Mouse (Mus musculus): ENCODE measurements around the gene Taf9b. TPM values are rescaled to one million over a fixed set of nuclear protein-coding genes. Genes with fewer than 3 reads are reported as not detected.

The Taf9b gene
- polyA plus RNA-seq, 1 experiment from 2014 or later = 2.4 TPM

DNA sequence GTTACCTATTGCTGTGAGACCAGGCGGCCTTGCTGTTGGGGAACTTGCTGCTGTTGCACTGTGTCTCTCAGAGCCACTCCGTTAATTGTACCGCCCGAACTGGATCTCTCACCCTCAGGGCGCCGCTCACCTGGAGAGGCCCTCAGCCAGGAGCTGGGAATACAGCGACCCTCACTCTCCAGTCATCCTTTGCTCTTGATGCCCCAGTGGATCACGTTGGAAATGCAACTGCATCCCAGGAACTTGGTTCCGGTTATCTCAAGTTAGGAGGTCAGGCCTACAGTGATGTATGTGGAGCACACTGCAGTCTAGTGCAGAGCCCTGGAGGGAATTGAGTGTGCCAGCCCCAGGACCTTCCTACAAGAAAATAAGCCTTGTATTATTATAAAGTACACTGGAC lies 44.6 kb downstream of the Taf9b start:
- ATAC-seq = no peak
- Histone ChIP-seq H3K27ac (ENCODE audit: low read depth) (no peak overlapping the region), H3K4me1 (ENCODE audit: insufficient read depth) (no peaks in the 10 kb centered on the region), H3K9ac (replicated peaks) (no peak overlapping the region), H3K4me2 (ENCODE audit: low read depth, low read length) (no peak overlapping the region), H3K36me3 (replicated peaks; ENCODE audit: insufficient read depth, low read length) (no peaks in the 10 kb centered on the region), H3K4me3 (ENCODE audit: low read depth, low read length) (no peak overlapping the region), H3K9me3 (ENCODE audit: low read length) (no peaks in the 10 kb centered on the region), H3K27me3 (ENCODE audit: insufficient read depth, low read length) (no peaks in the 10 kb centered on the region)
- no peak for DNase-seq
- TF ChIP-seq EP300 (IDR thresholded peaks at IDR 0.05; ENCODE audit: low read depth) (no peak), CTCF (IDR thresholded peaks at IDR 0.05; ENCODE audit: low read depth) (no peak)
- WGBS (ENCODE audit: insufficient replicate concordance) = 68% methylated on average over 9 of the region's 9 CpGs

DNA sequence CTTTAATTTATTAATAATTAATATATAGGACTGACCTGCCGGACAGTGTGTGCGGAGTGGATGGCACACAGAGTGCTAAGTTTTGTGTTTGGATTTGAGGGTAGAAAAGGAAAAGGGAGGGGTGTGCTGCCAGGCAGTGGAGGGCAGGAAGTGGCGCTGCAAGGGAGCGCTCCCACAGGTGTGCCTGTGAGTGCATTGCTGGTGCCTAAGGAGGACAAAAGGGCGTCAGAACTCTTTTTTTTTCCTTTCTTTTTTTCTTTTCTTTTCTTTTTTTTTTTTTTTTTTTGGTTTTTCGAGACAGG lies 49.2 kb downstream of the Taf9b start:
- Histone ChIP-seq H3K9me3 (ENCODE audit: low read length) (no peaks in the 10 kb centered on the region), H3K4me1 (ENCODE audit: insufficient read depth) (no peaks in the 10 kb centered on the region), H3K9ac (replicated peaks) (no peak overlapping the region), H3K27me3 (ENCODE audit: insufficient read depth, low read length) (no peaks in the 10 kb centered on the region), H3K36me3 (replicated peaks; ENCODE audit: insufficient read depth, low read length) (no peaks in the 10 kb centered on the region), H3K4me3 (ENCODE audit: low read depth, low read length) (peak overlapping the region; percentile 32), H3K27ac (ENCODE audit: low read depth) (peak overlapping the region; percentile 11; the same call in 1 of the 2 replicates), H3K4me2 (ENCODE audit: low read depth, low read length) (peak overlapping the region; percentile 67)
- TF ChIP-seq CTCF (IDR thresholded peaks at IDR 0.05; ENCODE audit: low read depth) (no peak), EP300 (IDR thresholded peaks at IDR 0.05; ENCODE audit: low read depth) (no peak)
- no peak; the same call in 1 of the 2 replicates for ATAC-seq
- 54% methylated on average over 5 of the region's 6 CpGs for WGBS (ENCODE audit: insufficient replicate concordance)
- no peak for DNase-seq

DNA sequence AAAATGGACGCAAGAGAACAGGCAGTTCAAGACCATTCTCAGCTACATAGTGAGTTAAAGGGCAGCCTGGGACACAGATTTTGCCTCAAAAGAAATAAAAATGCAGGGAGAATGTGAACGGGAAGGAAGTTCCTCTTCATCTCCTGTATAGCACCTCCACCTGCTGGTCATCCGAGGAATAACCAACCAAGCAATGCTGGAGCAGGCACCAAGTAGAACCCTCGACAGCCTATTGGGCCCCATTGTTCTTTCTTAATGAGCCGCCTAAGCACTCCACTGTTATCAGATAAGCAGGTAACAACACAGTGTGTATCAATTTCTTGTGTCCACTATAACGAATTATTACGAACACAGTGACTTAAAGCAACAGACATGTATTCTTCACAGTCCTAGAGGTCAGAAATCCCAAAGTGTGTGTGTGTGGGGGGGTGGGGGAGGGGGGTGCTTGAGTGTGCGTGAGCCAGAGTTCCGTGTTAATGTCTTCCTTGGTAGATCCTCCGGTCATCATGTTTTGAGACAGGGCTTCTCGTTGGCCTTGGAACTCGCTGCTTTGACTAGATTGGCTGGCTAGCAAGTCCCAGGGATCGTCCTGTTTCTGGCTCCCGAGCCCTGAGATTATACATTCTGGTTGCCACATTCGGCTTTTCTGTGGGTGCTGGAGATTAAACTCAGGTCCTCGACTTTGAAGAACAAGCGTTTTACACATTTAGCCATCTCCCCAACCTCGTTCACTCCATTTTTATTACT lies 49.7 kb downstream of the Taf9b start:
- ATAC-seq (peak; percentile 83), DNase-seq (peak; percentile 74)
- Histone ChIP-seq H3K4me2 (ENCODE audit: low read depth, low read length) (peak overlapping the region; percentile 67), H3K4me1 (ENCODE audit: insufficient read depth) (no peaks in the 10 kb centered on the region), H3K4me3 (ENCODE audit: low read depth, low read length) (peak overlapping the region; percentile 32), H3K27me3 (ENCODE audit: insufficient read depth, low read length) (no peaks in the 10 kb centered on the region), H3K27ac (ENCODE audit: low read depth) (peak overlapping the region; percentile 11; the same call in 1 of the 2 replicates), H3K9ac (replicated peaks) (no peak overlapping the region), H3K36me3 (replicated peaks; ENCODE audit: insufficient read depth, low read length) (no peaks in the 10 kb centered on the region), H3K9me3 (ENCODE audit: low read length) (no peaks in the 10 kb centered on the region)
- WGBS (ENCODE audit: insufficient replicate concordance) = 17% methylated on average over 18 of the region's 18 CpGs
- TF ChIP-seq CTCF (IDR thresholded peaks at IDR 0.05; ENCODE audit: low read depth) (peak; percentile 84), EP300 (IDR thresholded peaks at IDR 0.05; ENCODE audit: low read depth) (no peak)

DNA sequence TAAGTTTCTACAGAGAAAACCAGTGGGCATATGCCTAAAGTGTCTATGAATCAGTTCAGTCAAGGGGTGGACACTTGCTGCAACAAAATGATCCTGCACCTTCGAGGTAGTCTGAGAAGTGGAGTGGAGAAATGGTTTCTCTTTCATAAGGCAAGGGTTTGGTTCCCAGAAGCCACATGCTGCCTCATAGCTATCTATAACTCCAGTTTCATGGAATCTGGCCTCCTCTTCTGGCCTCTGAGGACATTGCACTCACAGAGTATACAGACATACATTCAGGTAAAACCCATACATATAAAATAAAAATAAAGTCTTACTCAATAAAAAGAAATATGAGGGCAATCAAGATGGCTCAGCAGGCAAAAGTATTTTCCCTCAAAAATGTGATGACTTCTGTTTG lies 55.9 kb downstream of the Taf9b start:
- Histone ChIP-seq H3K4me2 (ENCODE audit: low read depth, low read length) (no peak overlapping the region), H3K4me3 (ENCODE audit: low read depth, low read length) (no peak overlapping the region), H3K9me3 (ENCODE audit: low read length) (no peaks in the 10 kb centered on the region), H3K27ac (ENCODE audit: low read depth) (peak overlapping the region; percentile 29; the same call in 1 of the 2 replicates), H3K27me3 (ENCODE audit: insufficient read depth, low read length) (no peaks in the 10 kb centered on the region), H3K36me3 (replicated peaks; ENCODE audit: insufficient read depth, low read length) (no peaks in the 10 kb centered on the region), H3K4me1 (ENCODE audit: insufficient read depth) (no peaks in the 10 kb centered on the region), H3K9ac (replicated peaks) (no peak overlapping the region)
- ATAC-seq = peak; percentile 53
- DNase-seq = no peak
- 50% methylated on average over 1 of the region's 1 CpGs for WGBS (ENCODE audit: insufficient replicate concordance)
- peak; percentile 66 for TF ChIP-seq CTCF (IDR thresholded peaks at IDR 0.05; ENCODE audit: low read depth)
- TF ChIP-seq EP300 (IDR thresholded peaks at IDR 0.05; ENCODE audit: low read depth) = no peak

DNA sequence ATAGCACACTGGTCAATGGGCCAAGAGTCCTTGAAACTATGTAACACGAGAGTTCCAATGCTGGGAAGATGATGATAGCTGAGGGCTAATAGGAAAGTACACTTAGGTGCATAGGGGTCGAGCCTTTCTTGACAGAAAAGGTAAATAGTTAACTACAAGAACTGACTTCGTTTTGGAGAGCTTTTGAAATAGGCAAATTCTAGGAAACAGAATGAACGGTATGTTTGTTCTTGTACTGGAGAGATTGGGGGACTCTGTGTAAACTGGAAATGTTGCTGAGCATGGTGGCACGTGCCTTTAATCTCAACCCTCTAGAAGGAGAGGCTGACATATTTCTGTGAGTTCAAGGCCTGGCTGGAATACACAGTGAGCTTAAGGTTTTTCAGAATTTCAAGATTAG lies 56.4 kb downstream of the Taf9b start:
- TF ChIP-seq CTCF (IDR thresholded peaks at IDR 0.05; ENCODE audit: low read depth) (no peak), EP300 (IDR thresholded peaks at IDR 0.05; ENCODE audit: low read depth) (no peak)
- Histone ChIP-seq H3K9me3 (ENCODE audit: low read length) (no peaks in the 10 kb centered on the region), H3K36me3 (replicated peaks; ENCODE audit: insufficient read depth, low read length) (no peaks in the 10 kb centered on the region), H3K4me1 (ENCODE audit: insufficient read depth) (no peaks in the 10 kb centered on the region), H3K4me2 (ENCODE audit: low read depth, low read length) (no peak overlapping the region), H3K27ac (ENCODE audit: low read depth) (peak overlapping the region; percentile 29; the same call in 1 of the 2 replicates), H3K27me3 (ENCODE audit: insufficient read depth, low read length) (no peaks in the 10 kb centered on the region), H3K4me3 (ENCODE audit: low read depth, low read length) (no peak overlapping the region), H3K9ac (replicated peaks) (no peak overlapping the region)
- DNase-seq (no peak), ATAC-seq (peak; percentile 39)
- 50% methylated on average over 5 of the region's 5 CpGs for WGBS (ENCODE audit: insufficient replicate concordance)

DNA sequence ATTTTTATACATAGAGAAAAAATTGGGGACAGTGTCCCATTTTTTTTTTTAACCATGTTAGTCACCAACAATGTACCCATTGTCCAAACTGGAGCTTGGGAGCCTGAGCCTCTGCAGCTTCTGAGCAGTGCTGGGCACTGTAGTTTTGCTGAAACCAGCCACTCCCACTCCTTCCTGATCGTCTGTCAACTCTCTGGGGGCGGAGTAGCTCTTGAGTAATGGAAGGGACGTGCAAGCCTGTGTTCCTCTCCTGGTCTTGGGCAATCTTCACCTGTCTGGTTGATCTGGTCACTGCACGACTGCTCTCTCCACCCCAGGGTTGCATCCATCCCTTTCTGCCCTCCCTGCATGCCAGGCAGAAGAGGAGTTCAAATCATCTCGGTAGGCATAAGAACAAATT lies 57.0 kb downstream of the Taf9b start:
- Histone ChIP-seq H3K9me3 (ENCODE audit: low read length) (no peaks in the 10 kb centered on the region), H3K4me2 (ENCODE audit: low read depth, low read length) (no peak overlapping the region), H3K9ac (replicated peaks) (no peak overlapping the region), H3K27ac (ENCODE audit: low read depth) (peak overlapping the region; percentile 29; the same call in 1 of the 2 replicates), H3K4me1 (ENCODE audit: insufficient read depth) (no peaks in the 10 kb centered on the region), H3K27me3 (ENCODE audit: insufficient read depth, low read length) (no peaks in the 10 kb centered on the region), H3K36me3 (replicated peaks; ENCODE audit: insufficient read depth, low read length) (no peaks in the 10 kb centered on the region), H3K4me3 (ENCODE audit: low read depth, low read length) (no peak overlapping the region)
- peak; percentile 96 for ATAC-seq
- TF ChIP-seq CTCF (IDR thresholded peaks at IDR 0.05; ENCODE audit: low read depth) (no peak), EP300 (IDR thresholded peaks at IDR 0.05; ENCODE audit: low read depth) (no peak)
- WGBS (ENCODE audit: insufficient replicate concordance) = 20% methylated on average over 5 of the region's 5 CpGs
- DNase-seq = peak; percentile 63

Other genes starting within 250 kb of the Taf9b start
- gene Magt1, start 209.3 kb downstream of the Taf9b start, polyA plus RNA-seq (2015; fragmentation: Nextera tagmentation; extraction: Ambion mirVana) = 21.7 and 22.3 TPM in 2 replicates
- gene Cox7b, start 205.5 kb downstream of the Taf9b start, polyA plus RNA-seq (2015; fragmentation: Nextera tagmentation; extraction: Ambion mirVana) = 537 and 543 TPM in 2 replicates
- 3.1 and 4.9 TPM in 2 replicates for gene Atp7a, start 193.9 kb downstream of the Taf9b start, polyA plus RNA-seq (2015; fragmentation: Nextera tagmentation; extraction: Ambion mirVana)
- 1.2 and 1.5 TPM in 2 replicates for gene Tlr13, start 78.0 kb downstream of the Taf9b start, polyA plus RNA-seq (2015; fragmentation: Nextera tagmentation; extraction: Ambion mirVana)
- 192 and 201 TPM in 2 replicates for gene Pgk1, start 34.1 kb downstream of the Taf9b start, polyA plus RNA-seq (2015; fragmentation: Nextera tagmentation; extraction: Ambion mirVana)
- gene Fnd3c2, start 34.2 kb upstream of the Taf9b start, polyA plus RNA-seq (2015; fragmentation: Nextera tagmentation; extraction: Ambion mirVana) = not detected in 2 replicates